Comparison of ENCODE assay signal across 10 mouse cellular contexts in the genomic region with DNA sequence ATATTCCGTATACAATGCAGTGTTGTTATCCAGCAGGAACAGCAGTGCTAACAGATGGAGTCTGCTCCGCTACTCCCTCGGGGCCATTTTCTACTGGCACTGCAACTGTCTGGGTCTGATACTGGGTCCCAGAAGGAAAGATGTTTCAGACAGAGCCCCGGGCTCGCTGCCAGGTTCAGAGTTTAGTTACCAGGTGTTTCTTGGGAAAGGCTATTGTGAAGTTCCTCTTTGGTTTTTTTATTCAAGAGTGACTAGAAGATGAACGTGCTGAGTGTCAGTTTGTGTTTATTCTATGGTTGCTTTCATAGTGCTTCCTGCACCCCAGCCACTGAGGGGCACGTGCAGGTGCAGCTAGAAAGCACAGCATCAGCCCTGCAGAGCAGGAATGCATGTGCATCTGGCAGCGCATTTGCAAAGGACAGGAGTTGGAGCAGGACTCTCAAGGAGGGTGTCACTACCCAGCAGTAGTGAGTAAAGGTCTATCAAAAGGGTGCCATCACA. TPM values are rescaled to one million over a fixed set of nuclear protein-coding genes. Genes with fewer than 3 reads are reported as not detected.
A peak's percentile ranks its signal among the peaks of the same experiment; 100 is the strongest.
DNase-seq lines count a peak whose midpoint lies in the region; ATAC-seq lines count a peak whose summit lies in the region.
"Had no signal": no experiment of that assay in that cellular context is flagged by ENCODE, and none has a peak within 500 bp of the region (broad histone marks: within the 10 kb centered on the region; RNA-seq: fewer than 3 reads in every experiment).

No protein-coding gene starts in this region.

- no peaks in the 10 kb centered on the region for H3K27me3 ChIP-seq in embryonic facial prominence, embryonic 11.5 days (ENCODE audit: control insufficient read depth, insufficient read depth, low read length)

- H3K27ac ChIP-seq in embryonic facial prominence, embryonic 11.5 days (replicated peaks; ENCODE audit: low read depth, low read length), result no peak overlapping the region
- H3K27ac ChIP-seq: liver, embryonic 14.5 days had no signal

- intact Hi-C loops in left cerebral cortex, postnatal 4 days (cut with DNase I), result no loop called here
- intact Hi-C loops in left cerebral cortex, postnatal 36 days (cut with DNase I), result no loop called here

- DNase-seq in left cerebral cortex, postnatal 4 days, result peak; percentile 82
- no peak for DNase-seq in left cerebral cortex, postnatal 36 days (ENCODE audit: low spot score in 2 of 2)
- peak; percentile 50 for DNase-seq in embryonic facial prominence, embryonic 11.5 days (ENCODE audit: low spot score)
- peak; percentile 21 for DNase-seq in gastrocnemius, postnatal 25 days
- peak; percentile 68 to 78 for DNase-seq in thymus, adult 18-20 months
- no peak for DNase-seq in right cerebral cortex, postnatal 36 days (ENCODE audit: low spot score in 2 of 2)
- DNase-seq in ovary, postnatal 14 days (ENCODE audit: low spot score), result no peak
- DNase-seq: cerebellum, adult 11 months had no signal

- H3K4me1 ChIP-seq in embryonic facial prominence, embryonic 11.5 days (ENCODE audit: control insufficient read depth, insufficient read depth, low read length), result no peaks in the 10 kb centered on the region

- no peak for ATAC-seq in embryonic facial prominence, embryonic 11.5 days (replicated peaks; ENCODE audit: insufficient number of reproducible peaks, low FRiP score, low TSS enrichment, low read depth)

- 44% methylated on average over 8 of the region's 8 CpGs for WGBS in embryonic facial prominence, embryonic 11.5 days

- H3K4me3 ChIP-seq in embryonic facial prominence, embryonic 11.5 days (ENCODE audit: low read depth, low read length), result no peak overlapping the region
- H3K4me3 ChIP-seq: myocyte had no signal

- no peak overlapping the region for H3K4me2 ChIP-seq in embryonic facial prominence, embryonic 11.5 days (ENCODE audit: low read depth, low read length)

- no peaks in the 10 kb centered on the region for H3K9me3 ChIP-seq in embryonic facial prominence, embryonic 11.5 days (replicated peaks; ENCODE audit: control insufficient read depth, low read length)

- H3K9ac ChIP-seq in embryonic facial prominence, embryonic 11.5 days (replicated peaks; ENCODE audit: low read length), result no peak overlapping the region
- H3K9ac ChIP-seq: liver, embryonic 14.5 days had no signal

- H3K36me3 ChIP-seq in embryonic facial prominence, embryonic 11.5 days (replicated peaks; ENCODE audit: control insufficient read depth, insufficient read depth, low read depth, low read length), result no peaks in the 10 kb centered on the region

RNA-seq across cellular contexts. Expression of gene Slc38a6, which starts 47.5 kb away (rescaled TPM):
- total RNA-seq in left cerebral cortex, postnatal 4 days (2021), result 10 to 100 TPM; 16.1 to 18.4 TPM
- total RNA-seq in left cerebral cortex, postnatal 36 days (2021), result 10 to 100 TPM; 10.2 to 21.0 TPM
- 11.0 and 12.8 TPM in 2 replicates for polyA plus RNA-seq in embryonic facial prominence, embryonic 11.5 days (2014; fragmentation: Nextera tagmentation; extraction: Ambion mirVana)
- 1 to 10 TPM; 3.0 to 3.1 TPM for total RNA-seq in gastrocnemius, postnatal 25 days (2021)

RNA-seq across cellular contexts. Expression of gene Trmt5, which starts 47.6 kb away (rescaled TPM):
- 10 to 100 TPM; 13.6 to 16.4 TPM for total RNA-seq in left cerebral cortex, postnatal 4 days (2021)
- total RNA-seq in left cerebral cortex, postnatal 36 days (2021), result 10 to 100 TPM in 1 of 2 experiments, 1 to 10 TPM in 1; 9.6 to 14.0 TPM
- 23.7 and 28.8 TPM in 2 replicates for polyA plus RNA-seq in embryonic facial prominence, embryonic 11.5 days (2014; fragmentation: Nextera tagmentation; extraction: Ambion mirVana)
- 1 to 10 TPM; 6.2 to 6.3 TPM for total RNA-seq in gastrocnemius, postnatal 25 days (2021)

Comparison
In these comparisons a context has a peak if more than half of its experiments do, and no peak if none do; other contexts are left out.
1. DNase-seq: peak in left cerebral cortex, postnatal 4 days (single experiment), embryonic facial prominence, embryonic 11.5 days (single experiment), gastrocnemius, postnatal 25 days (single experiment) and thymus, adult 18-20 months (2 of 2); none in left cerebral cortex, postnatal 36 days (0 of 2), right cerebral cortex, postnatal 36 days (0 of 2) and ovary, postnatal 14 days (single experiment).